Mouse (Mus musculus) stomach, embryonic 14.5 days (tissue): ENCODE measurements at regions not wholly inside any gene's neighbourhood (a gene's known extent, or its start where the extent isn't known, plus 50 kb on each side); places are given as distances from the start of the nearest gene placed in this dataset.

Experiments
- ATAC-seq: fragments of 200-750 bp; cut with Nextera tagmentation; 2 replicates; pipeline ENCODE4 v1.8.0; 2017; ENCODE audit warnings: low read depth, moderate TSS enrichment; ENCODE audit not compliant: insufficient number of reproducible peaks, insufficient read depth, low FRiP score
- H3K27ac ChIP-seq: fragments of 300-500 bp; sonication (generic); 2 replicates; pipeline ENCODE4 v1.5.1; 2014; ENCODE audit warnings: mild to moderate bottlenecking, low read length, moderate library complexity, mixed read lengths
- H3K27me3 ChIP-seq: fragments of 300-500 bp; sonication (generic); 2 replicates; pipeline ENCODE4 v1.6.1; 2014; ENCODE audit warnings: low read length, control low read depth, mixed read lengths; ENCODE audit not compliant: control insufficient read depth, insufficient read depth
- H3K36me3 ChIP-seq: fragments of 300-500 bp; sonication (generic); 2 replicates; pipeline ENCODE4 v1.6.1; 2014; ENCODE audit warnings: mild to moderate bottlenecking, control low read depth, low read length, moderate library complexity, mixed read lengths; ENCODE audit not compliant: control insufficient read depth, insufficient read depth
- H3K4me1 ChIP-seq: fragments of 300-500 bp; sonication (generic); 2 replicates; pipeline ENCODE4 v1.6.1; 2014; ENCODE audit warnings: low read length, control low read depth, mixed read lengths; ENCODE audit not compliant: control insufficient read depth, insufficient read depth
- H3K4me2 ChIP-seq: fragments of 300-500 bp; sonication (generic); replicated peaks from 2 replicates; pipeline ENCODE4 v1.6.1; 2014; ENCODE audit warnings: low read depth, low read length, control low read depth
- H3K4me3 ChIP-seq: fragments of 300-500 bp; sonication (generic); 2 replicates; pipeline ENCODE4 v1.5.1; 2014; ENCODE audit warnings: low read depth, low read length, control low read depth
- H3K9ac ChIP-seq: fragments of 300-500 bp; sonication (generic); replicated peaks from 2 replicates; pipeline ENCODE4 v1.6.1; 2014; ENCODE audit warnings: low read depth, mild to moderate bottlenecking, control low read depth, low read length, moderate library complexity, mixed read lengths
- H3K9me3 ChIP-seq: fragments of 300-500 bp; sonication (generic); 2 replicates; pipeline ENCODE4 v1.6.1; 2016; ENCODE audit warnings: low read depth, low read length, control low read depth; ENCODE audit not compliant: control insufficient read depth
- WGBS: fragments of 180-500 bp; shearing (Covaris S2); extraction: QIAGEN DNeasy Blood & Tissue Kit; methylation state at CpG from one replicate; pipeline ENCODE4 v1.1.7; 2014; 5-methylcytosine and 5-hydroxymethylcytosine counted together

DNA sequence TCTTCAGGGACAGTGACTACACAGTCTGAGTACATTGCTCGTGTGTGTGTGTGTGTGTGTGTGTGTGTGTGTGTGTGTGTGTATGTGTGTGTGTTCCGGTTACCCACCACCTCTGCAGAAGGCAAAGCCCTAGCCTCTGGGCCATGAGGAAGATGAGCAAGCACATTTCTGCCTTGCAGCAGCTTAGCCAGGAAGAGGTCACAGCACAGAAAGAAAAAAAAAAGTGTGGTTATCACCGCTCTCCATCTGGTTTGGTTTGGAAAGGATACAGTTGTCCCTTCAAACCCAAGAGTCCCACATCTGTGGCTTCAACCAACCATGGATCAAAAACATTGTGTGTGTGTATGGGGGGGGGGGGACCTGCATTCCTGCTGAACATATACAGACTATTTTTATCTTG lies 102.5 kb upstream of the Rreb1 start:
- Histone ChIP-seq H3K4me1 (no peaks in the 10 kb centered on the region), H3K9me3 (no peaks in the 10 kb centered on the region), H3K4me3 (no peak overlapping the region), H3K4me2 (no peak overlapping the region), H3K9ac (no peak overlapping the region), H3K36me3 (no peaks in the 10 kb centered on the region), H3K27me3 (no peaks in the 10 kb centered on the region), H3K27ac (no peak overlapping the region)
- ATAC-seq = no peak
- 78% methylated on average over 3 of the region's 3 CpGs for WGBS

DNA sequence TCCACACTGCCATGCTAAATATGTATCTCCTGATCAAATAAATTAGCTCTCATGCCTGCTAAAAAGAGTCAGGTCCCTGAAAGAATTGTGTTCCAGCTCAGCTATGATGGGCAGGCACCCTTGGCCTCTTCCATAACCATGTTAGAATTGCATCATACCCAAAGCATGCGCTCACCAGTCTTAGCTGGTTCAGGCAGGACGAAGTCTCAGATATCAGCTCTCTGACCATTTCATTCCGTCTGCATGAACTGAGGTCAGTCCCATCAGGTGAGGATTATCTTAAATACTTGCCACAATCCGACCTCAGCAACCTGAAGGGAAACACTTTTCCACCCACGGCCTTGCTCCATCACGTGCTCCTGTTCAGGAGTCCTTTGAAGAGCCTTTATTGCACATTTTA lies 101.3 kb upstream of the Rreb1 start:
- Histone ChIP-seq H3K4me2 (no peak overlapping the region), H3K27ac (no peak overlapping the region), H3K9ac (no peak overlapping the region), H3K4me1 (no peaks in the 10 kb centered on the region), H3K9me3 (no peaks in the 10 kb centered on the region), H3K36me3 (no peaks in the 10 kb centered on the region), H3K27me3 (no peaks in the 10 kb centered on the region), H3K4me3 (no peak overlapping the region)
- 78% methylated on average over 6 of the region's 6 CpGs for WGBS
- no peak for ATAC-seq

DNA sequence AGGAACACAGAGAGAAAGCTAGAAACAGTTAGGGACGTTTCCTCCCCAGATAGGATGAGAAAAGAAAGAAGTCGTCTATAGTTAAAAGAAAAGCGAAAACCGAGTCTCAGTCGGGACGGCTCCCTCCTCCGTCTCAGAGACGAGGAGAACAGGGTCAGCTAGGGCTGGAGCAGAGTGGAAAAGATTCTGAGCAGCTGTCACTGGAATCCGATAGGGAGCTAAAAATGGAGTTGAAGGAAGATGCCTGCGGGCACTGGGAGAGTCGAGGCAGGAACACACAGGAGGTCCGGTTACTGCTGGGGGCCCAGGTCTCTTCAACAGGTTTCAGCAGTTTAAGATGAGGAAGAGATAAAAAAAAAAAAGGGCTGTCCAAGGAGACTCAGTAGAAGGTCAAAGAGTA lies 99.9 kb upstream of the Rreb1 start:
- ATAC-seq = no peak
- no peak overlapping the region for H3K9ac ChIP-seq
- no peaks in the 10 kb centered on the region for H3K36me3 ChIP-seq
- no peak overlapping the region for H3K27ac ChIP-seq
- no peak overlapping the region for H3K4me3 ChIP-seq
- WGBS = 66% methylated on average over 12 of the region's 12 CpGs
- H3K27me3 ChIP-seq = no peaks in the 10 kb centered on the region
- H3K9me3 ChIP-seq = no peaks in the 10 kb centered on the region
- H3K4me2 ChIP-seq = no peak overlapping the region
- H3K4me1 ChIP-seq = no peaks in the 10 kb centered on the region

DNA sequence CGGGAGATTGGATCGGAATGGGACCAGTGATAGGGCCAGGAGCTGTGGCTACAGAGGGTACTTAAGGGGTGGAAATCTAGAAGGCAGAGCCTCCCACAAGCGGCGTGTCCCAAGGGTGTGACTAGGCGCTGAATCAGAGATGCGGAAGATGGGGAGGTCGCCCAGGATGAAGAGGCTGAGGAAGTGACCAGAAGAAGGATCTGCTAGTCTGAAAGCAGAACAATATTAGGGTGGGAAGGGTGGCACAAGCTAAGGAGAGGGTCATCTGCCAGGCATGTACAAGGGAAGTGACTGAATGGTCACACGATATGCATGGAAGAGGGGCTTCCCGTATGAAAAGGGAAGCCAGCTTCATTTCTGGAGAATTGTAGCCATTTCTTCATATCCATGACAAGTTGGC lies 99.4 kb upstream of the Rreb1 start:
- ATAC-seq = no peak
- Histone ChIP-seq H3K4me2 (no peak overlapping the region), H3K4me3 (no peak overlapping the region), H3K9ac (no peak overlapping the region), H3K9me3 (no peaks in the 10 kb centered on the region), H3K36me3 (no peaks in the 10 kb centered on the region), H3K27me3 (no peaks in the 10 kb centered on the region), H3K27ac (no peak overlapping the region), H3K4me1 (no peaks in the 10 kb centered on the region)
- WGBS = 90% methylated on average over 9 of the region's 9 CpGs

DNA sequence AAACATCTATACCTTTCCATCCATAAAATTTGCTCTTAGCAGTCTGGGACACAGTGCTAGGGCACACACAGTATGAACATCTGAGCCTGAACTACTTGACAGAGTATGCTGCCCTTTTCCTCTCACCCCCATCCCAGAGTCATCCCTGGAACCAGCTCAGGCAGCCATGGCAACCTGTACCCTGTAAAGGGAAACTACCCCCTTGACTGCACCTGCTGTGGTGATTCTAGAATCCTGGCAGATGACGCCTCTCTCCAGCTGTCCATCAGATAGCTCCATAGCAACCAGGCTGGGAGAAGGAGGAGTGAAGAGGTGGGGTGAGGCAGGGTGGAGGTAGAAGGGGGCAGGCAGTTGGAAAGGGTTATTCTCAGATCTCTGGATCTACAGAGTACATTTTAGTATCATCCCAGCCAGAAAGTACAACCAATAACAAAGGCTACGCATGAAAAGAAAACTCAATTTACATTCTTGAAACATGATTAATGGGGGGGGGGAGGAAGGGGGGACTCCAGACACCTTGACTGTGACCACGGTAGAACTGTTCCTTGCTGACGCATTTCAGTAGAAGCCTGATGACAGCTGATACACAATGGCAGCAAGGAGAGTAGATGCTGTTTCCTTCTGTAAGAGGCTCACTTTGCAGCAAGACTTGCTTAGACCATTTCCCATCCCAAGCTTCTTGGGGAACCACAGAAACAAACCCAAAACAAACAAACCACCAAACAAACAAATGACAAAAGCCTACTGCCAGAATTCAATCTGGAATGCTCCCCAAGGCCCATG lies 97.2 kb upstream of the Rreb1 start:
- Histone ChIP-seq H3K9ac (no peak overlapping the region), H3K4me1 (no peaks in the 10 kb centered on the region), H3K27ac (no peak overlapping the region), H3K27me3 (no peaks in the 10 kb centered on the region), H3K9me3 (no peaks in the 10 kb centered on the region), H3K4me2 (no peak overlapping the region), H3K4me3 (no peak overlapping the region), H3K36me3 (no peaks in the 10 kb centered on the region)
- 35% methylated on average over 4 of the region's 4 CpGs for WGBS
- peak; percentile 53; the same call in 1 of the 2 replicates for ATAC-seq

DNA sequence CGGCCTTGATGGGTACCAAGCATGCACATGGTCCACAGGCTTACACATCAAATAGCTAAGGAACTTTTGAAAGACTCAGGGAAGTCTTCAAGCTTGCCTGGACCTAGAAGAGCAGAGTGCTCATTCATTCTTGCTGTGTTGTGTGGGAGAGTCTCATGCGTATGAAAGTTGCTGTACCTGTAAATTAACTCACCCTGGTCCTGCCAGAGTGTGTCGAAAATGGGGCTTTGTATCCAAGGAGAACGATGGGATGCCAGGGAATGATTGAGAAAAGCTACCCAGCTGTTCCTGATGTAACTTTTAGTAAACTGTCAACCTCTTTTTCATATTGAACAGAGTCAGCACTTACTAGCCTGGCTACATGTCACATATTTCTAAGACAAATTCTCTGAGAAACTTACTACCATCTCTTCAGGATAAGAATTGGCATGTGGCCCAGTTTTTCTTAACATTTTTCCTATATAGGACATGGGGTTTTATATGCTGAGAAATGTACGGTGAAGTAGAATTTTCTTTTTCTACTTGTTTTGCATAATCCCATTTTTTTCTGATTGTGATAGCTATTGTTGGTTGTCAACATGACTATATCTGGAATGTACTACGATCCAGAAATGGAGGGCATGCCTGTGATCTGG lies 95.0 kb upstream of the Rreb1 start:
- Histone ChIP-seq H3K4me1 (no peaks in the 10 kb centered on the region), H3K4me2 (no peak overlapping the region), H3K27me3 (no peaks in the 10 kb centered on the region), H3K27ac (no peak overlapping the region), H3K9ac (no peak overlapping the region), H3K36me3 (no peaks in the 10 kb centered on the region), H3K4me3 (no peak overlapping the region), H3K9me3 (no peaks in the 10 kb centered on the region)
- WGBS = 59% methylated on average over 6 of the region's 6 CpGs
- ATAC-seq = no peak

DNA sequence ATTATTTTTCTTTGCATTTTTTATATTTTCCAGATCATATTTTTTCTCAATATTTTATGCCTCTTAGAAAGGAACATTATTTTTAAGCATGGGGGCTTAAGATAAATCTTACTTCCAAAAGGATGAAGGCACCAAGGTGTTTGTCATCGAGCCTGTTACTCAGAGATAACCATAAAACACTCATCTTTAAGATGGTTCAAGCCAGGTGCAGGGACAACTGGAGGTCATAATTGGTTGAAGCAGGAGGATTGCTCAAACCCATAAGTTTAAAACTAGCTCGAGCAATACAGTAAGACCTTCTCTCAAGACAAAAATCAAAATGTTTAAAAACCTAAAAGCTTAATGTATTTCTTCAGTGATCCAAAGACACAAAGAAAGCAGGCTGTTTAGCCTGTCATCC lies 92.6 kb upstream of the Rreb1 start:
- Histone ChIP-seq H3K36me3 (no peaks in the 10 kb centered on the region), H3K4me1 (no peaks in the 10 kb centered on the region), H3K27me3 (no peaks in the 10 kb centered on the region), H3K4me3 (no peak overlapping the region), H3K9ac (no peak overlapping the region), H3K9me3 (no peaks in the 10 kb centered on the region), H3K4me2 (no peak overlapping the region), H3K27ac (no peak overlapping the region)
- no peak for ATAC-seq
- WGBS = 81% methylated on average over 2 of the region's 2 CpGs

DNA sequence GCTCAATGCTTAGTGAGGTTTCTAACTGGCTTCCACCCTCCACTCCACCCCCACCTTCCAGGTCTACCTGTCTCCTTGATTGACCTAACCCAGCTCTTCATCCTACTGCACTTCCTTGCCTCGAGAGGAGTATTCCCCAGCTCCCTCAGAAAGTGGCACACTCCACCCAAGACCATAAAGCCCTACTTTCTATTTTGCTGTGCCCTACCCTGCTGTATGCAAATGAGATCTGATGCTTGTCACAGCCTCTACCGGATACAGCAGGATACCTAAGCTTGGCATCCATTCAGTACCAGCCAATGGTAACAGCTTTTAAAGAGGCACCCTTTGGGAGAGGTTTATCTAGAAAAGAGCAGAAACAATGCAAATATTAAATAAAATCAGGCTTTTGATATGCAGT lies 92.1 kb upstream of the Rreb1 start:
- no peaks in the 10 kb centered on the region for H3K9me3 ChIP-seq
- H3K4me1 ChIP-seq = no peaks in the 10 kb centered on the region
- H3K27me3 ChIP-seq = no peaks in the 10 kb centered on the region
- H3K4me2 ChIP-seq = no peak overlapping the region
- ATAC-seq = no peak
- H3K36me3 ChIP-seq = no peaks in the 10 kb centered on the region
- H3K9ac ChIP-seq = no peak overlapping the region
- 54% methylated on average over 2 of the region's 2 CpGs for WGBS
- H3K27ac ChIP-seq = no peak overlapping the region
- no peak overlapping the region for H3K4me3 ChIP-seq
